Mouse (Mus musculus) cortical plate, adult 2 months (tissue): ENCODE data around the gene Slc24a2. TPM values are rescaled to one million over a fixed set of nuclear protein-coding genes. Genes with fewer than 3 reads are reported as not detected.
A peak's percentile ranks its signal among the peaks of the same experiment; 100 is the strongest.

Experiments used
- H3K27ac ChIP-seq: fragments of 200-500 bp; 2 replicates; pipeline ENCODE4 v1.5.1; 2012; ENCODE audit warnings: low read length, control low read depth, inconsistent platforms; ENCODE audit not compliant: insufficient read depth
- H3K4me1 ChIP-seq: fragments of 200-500 bp; 2 replicates; pipeline ENCODE4 v1.6.1; 2011; ENCODE audit warnings: low read length; ENCODE audit not compliant: control insufficient read depth, insufficient read depth
- H3K4me3 ChIP-seq: fragments of 200-500 bp; 2 replicates; pipeline ENCODE4 v1.5.1; 2011; ENCODE audit warnings: mild to moderate bottlenecking, low read length, control low read depth; ENCODE audit not compliant: insufficient read depth
- CTCF ChIP-seq: fragments of 200-500 bp; IDR thresholded peaks from 2 replicates; pipeline ENCODE4 v1.5.1; 2011; ENCODE audit warnings: mild to moderate bottlenecking, control low read depth, low read length; ENCODE audit not compliant: insufficient read depth; ENCODE audit errors: extremely low read depth
- POLR2A ChIP-seq: fragments of 200-500 bp; IDR thresholded peaks from 2 replicates; pipeline ENCODE4 v1.6.1; 2011; ENCODE audit warnings: mild to moderate bottlenecking, low read length, control low read depth; ENCODE audit not compliant: insufficient read depth; ENCODE audit errors: extremely low read depth
- polyA plus RNA-seq: library from polyadenylated mRNA; depleted of rRNA; stranded (reverse); fragments of >200 nt; gene quantifications from 2 replicates; pipeline ENCODE4 v1.2.3, GENCODE M21; 2012

The Slc24a2 gene
- polyA plus RNA-seq, 1 experiment: 116 TPM

- Histone ChIP-seq H3K4me1 (peaks cover 7% of the 10 kb centered on the region; the same call in 1 of the 2 replicates), H3K27ac (no peak overlapping the region), H3K4me3 (no peak overlapping the region)
- TF ChIP-seq POLR2A (no peak), CTCF (no peak)
Observed at GRCm38 (mm10) chr4:87062771-87063253, 167.5 kb downstream of the Slc24a2 start.

- 0 out of 2 replicates have a peak overlapping the region, but pooled peaks have one; percentile 48 for H3K27ac ChIP-seq
- peaks cover 9% of the 10 kb centered on the region; the same call in 1 of the 2 replicates for H3K4me1 ChIP-seq
- TF ChIP-seq POLR2A (no peak), CTCF (no peak)
- no peak overlapping the region for H3K4me3 ChIP-seq
Observed at GRCm38 (mm10) chr4:87061696-87062095, 168.6 kb downstream of the Slc24a2 start.

- Histone ChIP-seq H3K27ac (peak overlapping the region; percentile 91), H3K4me1 (peaks cover 8% of the 10 kb centered on the region; the same call in 1 of the 2 replicates), H3K4me3 (no peak overlapping the region)
- TF ChIP-seq CTCF: no peak
- no peak for TF ChIP-seq POLR2A
Observed at GRCm38 (mm10) chr4:87057572-87057971, 172.7 kb downstream of the Slc24a2 start.

GRCm38 (mm10) chr4:87055768-87056167, 174.5 kb downstream of the Slc24a2 start:
- no peak for TF ChIP-seq POLR2A
- Histone ChIP-seq H3K27ac (no peak overlapping the region), H3K4me1 (peaks cover 7% of the 10 kb centered on the region; the same call in 1 of the 2 replicates), H3K4me3 (no peak overlapping the region)

GRCm38 (mm10) chr4:87052881-87053280, 177.4 kb downstream of the Slc24a2 start:
- no peak for TF ChIP-seq POLR2A
- no peak overlapping the region for H3K4me3 ChIP-seq
- H3K4me1 ChIP-seq: peaks cover 10% of the 10 kb centered on the region
- H3K27ac ChIP-seq: no peak overlapping the region

- H3K4me1 ChIP-seq: peaks cover 4% of the 10 kb centered on the region
- TF ChIP-seq POLR2A (no peak), CTCF (no peak)
- 0 out of 2 replicates have a peak overlapping the region, but pooled peaks have one; percentile 58 for H3K27ac ChIP-seq
- H3K4me3 ChIP-seq: no peak overlapping the region
Observed at GRCm38 (mm10) chr4:87049061-87049460, 181.2 kb downstream of the Slc24a2 start.

GRCm38 (mm10) chr4:87047131-87047530, 183.1 kb downstream of the Slc24a2 start:
- H3K4me1 ChIP-seq: peaks cover 4% of the 10 kb centered on the region
- TF ChIP-seq CTCF (no peak), POLR2A (no peak)

GRCm38 (mm10) chr4:87043296-87043695, 187.0 kb downstream of the Slc24a2 start:
- TF ChIP-seq CTCF: no peak
- TF ChIP-seq POLR2A: no peak
- peaks cover 7% of the 10 kb centered on the region for H3K4me1 ChIP-seq
- H3K4me3 ChIP-seq: no peak overlapping the region
- H3K27ac ChIP-seq: 0 out of 2 replicates have a peak overlapping the region, but pooled peaks have one; percentile 40

More at GRCm38 (mm10) chr4:87047131-87047530, 183.1 kb downstream of the Slc24a2 start:
- H3K27ac ChIP-seq: no peak overlapping the region
- no peak overlapping the region for H3K4me3 ChIP-seq

- peaks cover 6% of the 10 kb centered on the region for H3K4me1 ChIP-seq
- H3K27ac ChIP-seq: peak overlapping the region; percentile 37
- TF ChIP-seq POLR2A (0 out of 2 replicates have a peak, but pooled peaks have one; percentile 18), CTCF (no peak)
Observed at GRCm38 (mm10) chr4:87041412-87041997, 188.8 kb downstream of the Slc24a2 start.

GRCm38 (mm10) chr4:87037592-87037991, 192.7 kb downstream of the Slc24a2 start:
- Histone ChIP-seq H3K27ac (no peak overlapping the region), H3K4me3 (no peak overlapping the region)

More at GRCm38 (mm10) chr4:87041412-87041997, 188.8 kb downstream of the Slc24a2 start:
- H3K4me3 ChIP-seq: no peak overlapping the region

More at GRCm38 (mm10) chr4:87037592-87037991, 192.7 kb downstream of the Slc24a2 start:
- no peak for TF ChIP-seq POLR2A
- peak; percentile 45; the same call in 1 of the 2 replicates for TF ChIP-seq CTCF
- H3K4me1 ChIP-seq: peaks cover 9% of the 10 kb centered on the region
